Mouse (Mus musculus) CH12.LX (cell line): ENCODE data around the gene Atg5.

Experiments used
- CTCF ChIP-seq, 2 experiments: IDR thresholded peaks in 1 of 2; conservative IDR thresholded peaks in 1 of 2; 2 replicates each; pipeline ENCODE4 v1.5.1; 2011 to 2012; ENCODE audit warnings: low read depth in 2 of 2, low read length in 2 of 2, improper control_type of control experiment in 1 of 2, inconsistent platforms in 1 of 2, mild to moderate bottlenecking in 1 of 2, moderate library complexity in 1 of 2
- E2F4 ChIP-seq: IDR thresholded peaks from 2 replicates; pipeline ENCODE4 v1.6.1; 2011; ENCODE audit warnings: low read depth, low read length, improper control_type of control experiment; ENCODE audit not compliant: insufficient replicate concordance
- JUND ChIP-seq: conservative IDR thresholded peaks from 2 replicates; pipeline ENCODE4 v1.6.1; 2011; ENCODE audit warnings: low read depth, low read length, improper control_type of control experiment
- KAT2A ChIP-seq: IDR thresholded peaks from 2 replicates; pipeline ENCODE4 v1.6.1; 2012; ENCODE audit warnings: low read length, improper control_type of control experiment, inconsistent platforms; ENCODE audit not compliant: insufficient replicate concordance
- POLR2A ChIP-seq: IDR thresholded peaks from 2 replicates; pipeline ENCODE4 v1.6.1; 2011; ENCODE audit warnings: low read depth, mild to moderate bottlenecking, improper control_type of control experiment, low read length
- POLR2AphosphoS2 ChIP-seq: IDR thresholded peaks from 2 replicates; pipeline ENCODE4 v1.6.1; 2011; ENCODE audit warnings: low read depth, low read length, improper control_type of control experiment
- RAD21 ChIP-seq: IDR thresholded peaks from 2 replicates; pipeline ENCODE4 v1.6.1; 2011; ENCODE audit warnings: low read depth, mild to moderate bottlenecking, low read length, improper control_type of control experiment, moderate library complexity
- RCOR1 ChIP-seq: conservative IDR thresholded peaks from 2 replicates; pipeline ENCODE4 v1.6.1; 2012; ENCODE audit warnings: low read depth, mild to moderate bottlenecking, inconsistent platforms, low read length, improper control_type of control experiment
- USF1 ChIP-seq: IDR thresholded peaks from 2 replicates; pipeline ENCODE4 v1.6.1; 2014; ENCODE audit warnings: low read depth, mild to moderate bottlenecking, inconsistent platforms, low read length, improper control_type of control experiment

DNA sequence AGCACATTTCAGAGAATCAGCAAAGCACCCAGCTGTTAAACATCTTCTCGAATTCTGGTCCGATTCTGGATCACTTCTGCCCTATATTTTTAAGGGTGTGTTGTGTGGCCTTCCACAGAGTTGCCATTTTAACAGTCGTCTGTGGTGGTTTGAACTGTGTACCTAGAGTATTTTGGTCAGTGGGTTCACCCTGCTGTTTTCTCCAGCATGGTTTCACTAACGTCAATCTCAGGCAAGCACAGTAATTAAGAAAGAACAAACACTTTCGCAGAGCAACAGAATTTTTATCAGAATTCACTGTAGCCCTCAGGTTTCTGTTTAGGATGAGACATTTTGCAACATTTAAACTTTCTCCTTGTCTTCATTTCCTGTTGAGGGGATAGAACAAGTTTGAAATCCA, 94.3 kb downstream of the Atg5 start:
- TF ChIP-seq POLR2A (no peak), POLR2AphosphoS2 (no peak), USF1 (no peak), RAD21 (no peak), CTCF (conservative IDR thresholded peaks at IDR 0.05 in 1 of 2, IDR thresholded peaks at IDR 0.05 in 1 of 2; ENCODE audit: low read depth in 2 of 2, low read length in 2 of 2) (no peak), JUND (no peak), RCOR1 (no peak), E2F4 (no peak), KAT2A (no peak)
